Mouse (Mus musculus) heart, postnatal 25 days (tissue): Measurements from ENCODE around the gene Lysmd4. TPM values are rescaled to one million over a fixed set of nuclear protein-coding genes. Genes with fewer than 3 reads are reported as not detected.

Source experiments
- DNase-seq: peaks from one replicate; pipeline ENCODE4 v3.0.0; 2022; ENCODE audit warnings: low spot score
- intact Hi-C: fragments of 180-260 bp; cut with DNase I; formaldehyde crosslinking; loops from one replicate; pipeline ENCODE4 v1.15.1; 2025
- total RNA-seq, 2 experiments: library from RNA; stranded (reverse); gene quantifications; 2 replicates each; pipeline ENCODE4 v1.2.3; 2021

The Lysmd4 gene
- 10 to 100 TPM; 16.9 to 21.7 TPM for total RNA-seq

DNA sequence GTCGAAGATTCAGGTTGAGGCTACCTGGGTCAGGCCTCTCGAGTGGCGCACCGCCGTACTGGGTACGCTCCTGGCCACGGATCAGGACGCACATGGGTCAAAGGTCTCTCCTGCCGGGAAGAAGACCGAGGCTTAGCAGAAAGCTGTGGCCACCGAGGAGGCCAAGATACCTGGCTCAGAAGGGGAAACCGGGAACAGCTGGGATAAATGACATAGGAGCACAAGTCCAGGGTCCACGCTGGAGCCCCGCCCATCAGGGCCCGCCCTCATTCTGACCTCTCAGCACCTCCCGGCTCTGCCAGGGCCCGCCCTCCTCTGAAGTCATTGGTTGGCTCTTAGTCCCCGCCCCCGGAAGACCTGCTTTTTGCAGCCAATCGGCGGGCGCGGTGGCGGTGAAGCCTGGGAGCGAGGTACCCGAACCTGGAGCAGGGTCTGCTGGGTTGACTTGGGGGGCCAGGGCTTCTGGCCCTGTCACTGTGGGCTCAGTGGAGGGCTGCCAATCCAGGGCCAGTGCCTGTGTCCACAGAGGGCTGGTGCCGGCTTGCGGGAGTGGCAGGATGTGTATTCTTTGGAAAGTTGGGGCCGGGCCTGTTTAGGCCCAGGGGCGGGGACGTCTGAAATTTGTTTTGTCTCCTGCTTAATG, at the start of gene Lysmd4:
TSS of gene Lysmd4 (plus strand) at position 325 of the 643 bp plus-strand sequence.
- DNase-seq: peak; percentile 96
- intact Hi-C loops: loop anchor here (10.0 kb wide), 1 partner anchor 532 kb away; the partner anchor contains the start of gene Synm

DNA sequence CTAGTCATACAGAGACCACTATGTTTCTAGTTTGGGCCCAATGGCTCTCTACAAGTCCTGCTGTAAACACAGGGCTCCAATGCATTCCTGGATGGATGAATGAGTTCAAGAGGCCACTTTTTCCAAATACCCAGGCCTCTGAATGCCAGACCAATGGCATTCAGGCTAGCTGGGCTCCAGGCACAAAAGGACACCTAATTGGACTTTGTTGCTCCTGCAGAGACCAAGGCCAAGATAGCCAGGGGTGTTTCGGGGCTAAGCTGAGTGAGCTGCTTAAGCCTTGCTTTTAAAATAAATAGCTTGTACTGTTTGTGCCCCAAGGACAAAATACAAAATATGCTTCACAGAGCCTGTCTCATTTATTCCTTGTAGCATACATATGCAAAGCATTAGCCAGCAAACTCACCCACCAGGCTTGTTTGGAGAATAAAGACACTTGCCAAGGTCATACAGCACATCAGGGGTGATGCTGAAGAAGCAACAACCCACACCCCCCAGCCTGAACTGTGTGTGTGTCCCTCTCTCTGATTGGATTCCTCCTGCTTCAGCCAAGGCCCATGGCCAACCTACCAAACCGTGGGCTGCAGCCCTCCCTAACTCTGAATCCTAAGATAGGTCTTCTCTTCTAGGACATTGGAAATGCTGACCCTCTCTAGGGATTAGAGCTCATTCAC, 48.7 kb upstream of the Lysmd4 start:
- intact Hi-C loops: no loop called here
- no peak for DNase-seq

- intact Hi-C loops: no loop called here
- DNase-seq: no peak
Measured at GRCm38 (mm10) chr7:67183786-67184185, 38.6 kb upstream of the Lysmd4 start.

DNA sequence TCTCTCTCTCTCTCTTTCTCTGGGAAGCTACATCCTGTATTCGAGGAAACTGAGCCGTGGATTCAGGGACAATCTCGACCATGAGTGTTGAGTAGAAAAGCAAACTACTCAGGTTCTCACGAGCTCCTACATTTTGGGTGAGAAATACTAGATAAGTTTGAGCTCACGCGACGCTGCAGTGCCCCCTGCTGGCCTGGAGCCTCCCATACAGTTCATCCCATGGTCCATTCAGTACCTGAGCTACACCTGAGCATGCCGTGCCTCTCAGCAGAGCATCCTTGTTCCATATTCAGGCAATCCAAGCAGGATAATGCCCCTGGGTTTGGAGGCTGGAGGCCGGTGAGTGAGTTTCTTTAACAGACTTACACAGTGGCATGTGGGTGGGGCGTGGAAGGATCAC, 22.9 kb upstream of the Lysmd4 start:
- DNase-seq: no peak
- intact Hi-C loops: loop anchor here (1.0 to 5.0 kb wide), 3 partner anchors 147 to 379 kb away; no protein-coding TSS in a partner anchor

DNA sequence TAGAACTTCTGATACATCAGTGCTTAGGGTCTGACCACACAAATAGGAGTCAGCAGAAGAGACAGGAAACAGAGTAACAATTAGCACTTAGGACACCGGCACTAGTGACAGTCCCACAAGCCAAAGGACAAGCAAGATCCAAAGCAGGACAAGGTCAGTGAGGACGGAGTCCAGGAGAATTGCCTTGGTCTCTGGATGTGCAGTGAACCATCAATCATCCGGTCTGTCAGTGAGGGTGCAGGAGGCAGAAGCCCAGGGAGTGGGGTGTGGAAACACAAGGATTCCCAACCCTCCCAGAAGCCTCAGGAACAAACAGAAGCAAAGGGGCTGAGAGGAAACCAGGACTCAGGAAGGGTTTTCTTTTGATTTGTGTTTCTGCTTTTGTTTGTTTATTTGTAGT, 18.7 kb upstream of the Lysmd4 start:
- DNase-seq: no peak
- intact Hi-C loops: no loop called here

GRCm38 (mm10) chr7:67205734-67206425, 16.5 kb upstream of the Lysmd4 start:
- intact Hi-C loops: no loop called here
- DNase-seq: no peak

- DNase-seq: no peak
- intact Hi-C loops: no loop called here
Measured at GRCm38 (mm10) chr7:67206496-67206895, 15.8 kb upstream of the Lysmd4 start.

- intact Hi-C loops: no loop called here
Measured at GRCm38 (mm10) chr7:67207701-67208100, 14.6 kb upstream of the Lysmd4 start.

GRCm38 (mm10) chr7:67208317-67208716, 14.0 kb upstream of the Lysmd4 start:
- DNase-seq: no peak
- intact Hi-C loops: no loop called here

More at GRCm38 (mm10) chr7:67207701-67208100, 14.6 kb upstream of the Lysmd4 start:
- DNase-seq: no peak

DNA sequence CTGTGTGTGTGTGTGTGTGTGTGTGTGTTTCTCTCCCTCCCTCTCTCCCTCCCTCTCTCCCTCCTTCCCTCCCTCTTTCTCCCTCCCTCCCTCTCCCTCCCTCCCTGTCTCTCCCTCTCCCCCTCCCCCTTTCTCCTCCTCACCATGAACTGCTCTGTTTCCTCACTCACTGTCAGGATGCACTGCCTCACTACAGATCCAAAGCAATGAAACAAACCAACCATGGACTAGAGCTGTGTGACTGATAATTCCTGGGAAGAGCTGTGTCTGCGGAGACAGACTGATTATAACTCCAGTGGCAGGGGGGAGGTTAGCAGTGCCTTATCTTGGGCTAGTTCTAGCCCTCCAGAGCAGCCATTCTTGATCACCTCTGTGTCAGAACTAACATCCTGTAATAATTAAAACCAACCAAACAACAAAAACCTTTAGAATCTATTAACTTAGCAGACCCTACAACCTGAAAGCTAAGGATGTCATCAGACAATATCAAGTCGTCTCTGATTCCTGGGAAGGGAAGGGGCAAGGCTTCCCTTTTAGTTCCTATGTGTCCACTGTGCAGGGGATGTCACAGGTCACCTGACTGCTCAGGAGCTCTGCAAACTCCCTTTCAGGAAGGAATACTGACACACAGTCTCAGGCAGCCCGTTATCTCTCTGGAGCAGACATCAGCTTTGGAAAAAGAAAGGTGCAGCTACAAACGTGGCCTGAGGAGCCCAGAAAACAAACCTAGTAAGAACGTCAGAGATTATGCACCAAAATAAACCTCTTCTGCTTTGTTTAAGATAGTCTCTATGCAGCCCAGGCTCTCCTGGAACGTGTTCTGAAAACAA, 12.1 kb upstream of the Lysmd4 start:
- no peak for DNase-seq
- intact Hi-C loops: no loop called here

DNA sequence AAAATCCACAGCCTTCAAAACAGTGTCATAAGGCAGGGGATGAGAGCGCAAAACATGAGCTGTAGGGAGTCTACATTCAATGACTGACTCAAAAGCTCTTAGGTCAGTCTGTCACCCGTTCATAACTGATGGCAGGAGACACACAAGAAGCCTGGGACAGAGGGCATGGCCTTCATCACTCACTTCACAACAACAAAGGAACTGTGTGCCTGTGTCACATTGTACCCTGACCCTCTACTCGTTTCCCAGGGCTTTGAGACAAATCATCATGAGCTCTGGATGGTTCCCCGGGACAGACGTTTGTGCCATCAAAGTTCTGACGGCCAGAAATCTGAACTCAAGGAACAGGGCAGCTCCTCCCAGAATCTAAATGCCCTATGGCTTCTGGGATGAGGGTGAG, 11.0 kb upstream of the Lysmd4 start:
- intact Hi-C loops: no loop called here
- DNase-seq: no peak

GRCm38 (mm10) chr7:67211971-67212370, 10.4 kb upstream of the Lysmd4 start:
- DNase-seq: no peak
- intact Hi-C loops: no loop called here

GRCm38 (mm10) chr7:67213589-67213988, 8.8 kb upstream of the Lysmd4 start:
- intact Hi-C loops: no loop called here
- DNase-seq: no peak

DNA sequence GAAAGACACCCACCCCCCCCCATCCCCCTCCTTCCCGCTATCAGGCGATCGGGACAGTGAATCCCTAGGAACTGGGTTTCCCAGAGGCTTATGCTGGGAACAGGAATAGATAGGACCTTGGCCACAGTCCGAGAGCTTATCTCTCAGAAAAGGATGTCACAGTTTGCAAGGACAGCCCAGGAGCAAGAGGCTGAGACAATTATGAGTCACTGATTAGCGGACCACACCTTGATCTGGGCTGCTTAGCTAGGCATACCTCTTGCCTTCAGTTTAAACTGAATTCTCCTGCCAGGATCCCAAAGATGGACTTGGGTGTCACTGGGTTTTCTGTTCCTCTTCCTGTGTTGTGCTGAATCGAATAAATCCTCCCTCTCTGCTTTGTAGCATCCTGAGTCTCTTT, 6.0 kb upstream of the Lysmd4 start:
- no peak for DNase-seq
- intact Hi-C loops: loop anchor here (2.0 kb wide), 1 partner anchor 416 kb away; no protein-coding TSS in a partner anchor

- no peak for DNase-seq
- intact Hi-C loops: loop anchor here (2.0 kb wide), 1 partner anchor 416 kb away; no protein-coding TSS in a partner anchor
Measured at GRCm38 (mm10) chr7:67217025-67217424, 5.3 kb upstream of the Lysmd4 start.

DNA sequence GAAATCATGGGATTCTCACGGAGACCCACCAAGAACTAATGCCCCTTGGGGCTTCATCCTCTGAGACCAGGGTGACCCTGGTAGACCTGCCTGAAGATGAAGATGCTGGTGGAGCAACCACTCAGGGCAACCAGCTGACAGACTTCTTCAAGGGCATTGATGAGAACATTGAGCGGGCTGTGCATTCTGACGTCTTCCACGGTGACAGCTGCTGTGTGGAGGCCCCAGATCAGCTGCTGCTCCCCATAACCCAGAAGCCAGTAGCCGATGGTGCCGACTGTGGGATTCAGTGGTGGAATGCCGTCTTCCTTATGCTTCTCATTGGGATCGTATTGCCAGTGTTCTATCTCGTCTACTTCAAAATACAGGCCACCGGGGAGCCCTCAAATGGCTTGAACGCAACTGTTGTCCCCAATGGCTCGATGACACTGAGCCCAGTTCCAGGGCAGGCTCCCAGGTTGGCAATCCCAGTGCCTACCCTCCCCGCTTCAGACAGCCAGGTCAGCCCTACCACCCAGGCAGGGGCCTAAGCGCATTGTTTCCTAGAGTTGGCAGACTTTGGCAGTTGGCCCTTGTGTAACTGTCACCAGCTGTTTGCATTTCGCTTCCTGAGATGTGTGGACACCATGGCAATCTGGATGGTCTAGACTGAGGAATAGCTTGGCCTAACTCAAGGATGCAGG, 3.7 kb downstream of the Lysmd4 start:
- intact Hi-C loops: loop anchor here (10.0 kb wide), 1 partner anchor 529 kb away; the partner anchor contains the start of gene Synm
- no peak for DNase-seq

DNA sequence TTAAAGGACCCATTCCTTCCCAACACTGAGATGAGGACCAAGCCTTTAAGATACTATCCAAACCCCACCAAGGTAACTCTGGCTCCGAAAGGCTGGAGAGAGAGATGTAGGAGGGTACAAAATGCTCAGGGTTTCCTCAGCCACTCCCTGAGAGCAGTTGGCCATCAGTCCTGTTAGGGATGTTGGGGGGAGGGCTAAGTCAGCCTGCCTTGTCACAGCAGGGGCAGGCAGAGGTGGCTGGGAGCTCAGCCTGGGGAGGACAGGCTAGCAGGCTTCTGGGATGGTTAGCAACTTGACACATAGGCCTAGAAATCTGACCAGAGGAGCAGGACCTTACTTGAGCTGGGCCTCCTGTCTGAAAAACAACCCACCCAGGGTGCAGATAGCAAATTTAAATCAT, 5.2 kb downstream of the Lysmd4 start:
- DNase-seq: no peak
- intact Hi-C loops: loop anchor here (10.0 kb wide), 1 partner anchor 527 kb away; the partner anchor contains the start of gene Synm

DNA sequence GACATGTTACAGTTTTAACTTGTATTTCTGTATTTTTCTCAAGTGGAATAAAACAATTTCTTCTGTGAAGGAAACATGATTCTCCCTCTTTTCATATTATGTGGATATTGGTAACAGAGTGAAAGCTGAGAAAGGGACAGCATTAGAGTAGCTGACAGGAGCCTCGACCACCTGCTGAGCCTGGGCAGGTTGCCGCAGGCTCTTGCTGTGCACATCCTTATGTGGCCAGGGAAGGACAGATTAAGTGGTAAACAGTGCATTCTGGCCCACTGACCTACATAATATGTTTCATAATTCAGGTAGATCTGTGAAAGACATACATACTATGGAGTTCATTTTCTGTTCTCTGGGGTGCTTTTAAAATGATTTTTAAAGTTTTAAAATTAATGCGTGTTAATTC, 6.0 kb downstream of the Lysmd4 start:
- intact Hi-C loops: loop anchor here (10.0 kb wide), 1 partner anchor 526 kb away; the partner anchor contains the start of gene Synm
- no peak for DNase-seq
